15 mouse cellular contexts compared by ENCODE assay signal in genomic region chr14:48655073-48655791, GRCm38 (mm10). TPM values are rescaled to one million over a fixed set of nuclear protein-coding genes. Genes with fewer than 3 reads are reported as not detected.
DNase-seq lines count a peak whose midpoint lies in the region; ATAC-seq lines count a peak whose summit lies in the region.
"Had no signal": no experiment of that assay in that cellular context is flagged by ENCODE, and none has a peak within 500 bp of the region (broad histone marks: within the 10 kb centered on the region; RNA-seq: fewer than 3 reads in every experiment).

No protein-coding gene starts in this region.

- H3K36me3 ChIP-seq in hindbrain, embryonic 11.5 days (ENCODE audit: control insufficient read depth, insufficient read depth, low read length): no peaks in the 10 kb centered on the region
- H3K36me3 ChIP-seq in hindbrain, embryonic 16.5 days (ENCODE audit: control insufficient read depth, insufficient read depth, low read length): no peaks in the 10 kb centered on the region
- H3K36me3 ChIP-seq in intestine, embryonic 15.5 days: no peaks in the 10 kb centered on the region
- H3K36me3 ChIP-seq in midbrain, embryonic 16.5 days (ENCODE audit: control insufficient read depth, insufficient read depth, low read length): no peaks in the 10 kb centered on the region
- no peaks in the 10 kb centered on the region for H3K36me3 ChIP-seq in kidney, embryonic 16.5 days (ENCODE audit: insufficient read depth, low read length)
- H3K36me3 ChIP-seq: G1E had no signal

- no peaks in the 10 kb centered on the region; the same call in 1 of the 2 replicates for H3K4me1 ChIP-seq in hindbrain, embryonic 11.5 days (replicated peaks; ENCODE audit: control insufficient read depth, insufficient read depth, low read length)
- H3K4me1 ChIP-seq in hindbrain, embryonic 16.5 days (ENCODE audit: control insufficient read depth, insufficient read depth, low read depth, low read length): no peaks in the 10 kb centered on the region
- H3K4me1 ChIP-seq in intestine, embryonic 15.5 days (replicated peaks): no peaks in the 10 kb centered on the region
- peaks cover 11% of the 10 kb centered on the region; the same call in 1 of the 2 replicates for H3K4me1 ChIP-seq in midbrain, embryonic 16.5 days (ENCODE audit: control insufficient read depth, insufficient read depth, low read length)
- 0 out of 2 replicates have a peak, but pooled peaks cover 5% of the 10 kb centered on the region for H3K4me1 ChIP-seq in kidney, embryonic 16.5 days (ENCODE audit: insufficient read depth, low read length)

- H3K9me3 ChIP-seq in hindbrain, embryonic 11.5 days (ENCODE audit: control insufficient read depth, low read length): no peaks in the 10 kb centered on the region
- H3K9me3 ChIP-seq in hindbrain, embryonic 16.5 days (ENCODE audit: control insufficient read depth, low read length): no peaks in the 10 kb centered on the region
- H3K9me3 ChIP-seq in intestine, embryonic 15.5 days: no peaks in the 10 kb centered on the region
- H3K9me3 ChIP-seq in midbrain, embryonic 16.5 days (replicated peaks; ENCODE audit: control insufficient read depth, low read length, poor library complexity, severe bottlenecking): no peaks in the 10 kb centered on the region
- H3K9me3 ChIP-seq in kidney, embryonic 16.5 days (ENCODE audit: low read length): no peaks in the 10 kb centered on the region
- H3K9me3 ChIP-seq: G1E had no signal

- H3K27me3 ChIP-seq in hindbrain, embryonic 11.5 days (ENCODE audit: control insufficient read depth, insufficient read depth, low read length): peaks cover 95% of the 10 kb centered on the region
- H3K27me3 ChIP-seq in hindbrain, embryonic 16.5 days (replicated peaks; ENCODE audit: control insufficient read depth, insufficient read depth, low read length): peaks cover 70% of the 10 kb centered on the region
- H3K27me3 ChIP-seq in intestine, embryonic 15.5 days (replicated peaks): peaks cover 83% of the 10 kb centered on the region
- H3K27me3 ChIP-seq in midbrain, embryonic 16.5 days (ENCODE audit: control insufficient read depth, insufficient read depth, low read depth, low read length): peaks cover 41% of the 10 kb centered on the region
- H3K27me3 ChIP-seq in kidney, embryonic 16.5 days (ENCODE audit: insufficient read depth, low read length): peaks cover 99% of the 10 kb centered on the region

- no peak overlapping the region for H3K27ac ChIP-seq in hindbrain, embryonic 11.5 days (ENCODE audit: low read depth, low read length)
- H3K27ac ChIP-seq in hindbrain, embryonic 16.5 days (ENCODE audit: low read depth, low read length): no peak overlapping the region; the same call in 1 of the 2 replicates
- H3K27ac ChIP-seq in intestine, embryonic 15.5 days: no peak overlapping the region
- H3K27ac ChIP-seq in midbrain, embryonic 16.5 days (ENCODE audit: low read length): peak overlapping the region; percentile 72
- no peak overlapping the region for H3K27ac ChIP-seq in kidney, embryonic 16.5 days (ENCODE audit: low read length)
- H3K27ac ChIP-seq: liver, embryonic 14.5 days had no signal

- H3K9ac ChIP-seq in hindbrain, embryonic 11.5 days (ENCODE audit: low read depth, low read length): no peak overlapping the region
- no peak overlapping the region for H3K9ac ChIP-seq in hindbrain, embryonic 16.5 days (ENCODE audit: low read depth, low read length)
- H3K9ac ChIP-seq in intestine, embryonic 15.5 days: no peak overlapping the region
- H3K9ac ChIP-seq in midbrain, embryonic 16.5 days (ENCODE audit: low read depth, low read length): peak overlapping the region; percentile 52
- no peak overlapping the region for H3K9ac ChIP-seq in kidney, embryonic 16.5 days (replicated peaks; ENCODE audit: low read length)
- H3K9ac ChIP-seq: liver, embryonic 14.5 days had no signal

- no peak overlapping the region for H3K4me2 ChIP-seq in hindbrain, embryonic 11.5 days (replicated peaks; ENCODE audit: low read depth, low read length)
- H3K4me2 ChIP-seq in hindbrain, embryonic 16.5 days (ENCODE audit: low read length): no peak overlapping the region
- H3K4me2 ChIP-seq in intestine, embryonic 15.5 days (replicated peaks): 0 out of 2 replicates have a peak overlapping the region, but pooled peaks have one; percentile 3
- peak overlapping the region; percentile 49 for H3K4me2 ChIP-seq in midbrain, embryonic 16.5 days (ENCODE audit: low read length)
- no peak overlapping the region for H3K4me2 ChIP-seq in kidney, embryonic 16.5 days (replicated peaks; ENCODE audit: low read depth, low read length)

- ATAC-seq in hindbrain, embryonic 11.5 days (ENCODE audit: low FRiP score): no peak
- ATAC-seq in hindbrain, embryonic 16.5 days: no peak
- ATAC-seq in intestine, embryonic 15.5 days: peak; percentile 31
- peak; percentile 11; the same call in 1 of the 2 replicates for ATAC-seq in midbrain, embryonic 16.5 days
- no peak for ATAC-seq in kidney, embryonic 16.5 days (ENCODE audit: low FRiP score, low TSS enrichment)

- under 1% methylated on average over 33 of the region's 33 CpGs for WGBS in hindbrain, embryonic 11.5 days
- under 1% methylated on average over 33 of the region's 33 CpGs for WGBS in hindbrain, embryonic 16.5 days
- 1% methylated on average over 33 of the region's 33 CpGs for WGBS in intestine, embryonic 15.5 days
- 5% methylated on average over 33 of the region's 33 CpGs for WGBS in midbrain, embryonic 16.5 days
- WGBS in kidney, embryonic 16.5 days: under 1% methylated on average over 33 of the region's 33 CpGs

- H3K4me3 ChIP-seq in hindbrain, embryonic 11.5 days (ENCODE audit: low read depth, low read length): no peak overlapping the region; the same call in 1 of the 2 replicates
- H3K4me3 ChIP-seq in hindbrain, embryonic 16.5 days (ENCODE audit: low read length): no peak overlapping the region
- H3K4me3 ChIP-seq in intestine, embryonic 15.5 days (replicated peaks): no peak overlapping the region
- peak overlapping the region; percentile 20 for H3K4me3 ChIP-seq in midbrain, embryonic 16.5 days (ENCODE audit: low read depth, low read length)
- no peak overlapping the region for H3K4me3 ChIP-seq in kidney, embryonic 16.5 days (ENCODE audit: low read length)
- H3K4me3 ChIP-seq: myocyte had no signal

- DNase-seq in hindbrain, embryonic 11.5 days (ENCODE audit: low spot score): peak; percentile 64
- peak; percentile 62 for DNase-seq in embryo, embryonic 11 days
- DNase-seq in adrenal gland, adult 2 months: no peak
- DNase-seq in kidney, postnatal 14 days: no peak
- DNase-seq: kidney, postnatal 4 days; right cerebral cortex, postnatal 4 days had no signal

RNA-seq across cellular contexts. Expression of gene Otx2, which starts 18.4 kb away (rescaled TPM):
- 13.9 TPM in 2 replicates for polyA plus RNA-seq in hindbrain, embryonic 11.5 days (2014; fragmentation: Nextera tagmentation; extraction: Ambion mirVana)
- 21.0 and 26.3 TPM in 2 replicates for polyA plus RNA-seq in hindbrain, embryonic 16.5 days (2015; fragmentation: Nextera tagmentation; extraction: Ambion mirVana)
- 0.09 TPM in 1 of 2 replicates, not detected in the other for polyA plus RNA-seq in intestine, embryonic 15.5 days (2015; fragmentation: Nextera tagmentation; extraction: Ambion mirVana)
- 69.3 and 79.5 TPM in 2 replicates for polyA plus RNA-seq in midbrain, embryonic 16.5 days (2015; fragmentation: Nextera tagmentation; extraction: Ambion mirVana)
- not detected for total RNA-seq in adrenal gland, adult 2 months (2021)
- not detected in 2 replicates for polyA plus RNA-seq in adrenal gland, adult 2 months (2012; rRNA removed)
- not detected in 2 replicates for polyA plus RNA-seq in kidney, embryonic 16.5 days (2015; fragmentation: Nextera tagmentation; extraction: Ambion mirVana)
- total RNA-seq: adrenal gland, postnatal 4 days; common myeloid progenitor, adult 5-6 weeks had no signal
- polyA plus RNA-seq: G1E, myocyte had no signal

Comparison
In these comparisons a context has a peak if more than half of its experiments do, and no peak if none do; other contexts are left out.
1. ATAC-seq: peak in intestine, embryonic 15.5 days (single experiment) and midbrain, embryonic 16.5 days (single experiment); none in hindbrain, embryonic 11.5 days (single experiment), hindbrain, embryonic 16.5 days (single experiment) and kidney, embryonic 16.5 days (single experiment).
2. DNase-seq: peak in hindbrain, embryonic 11.5 days (single experiment) and embryo, embryonic 11 days (single experiment); none in adrenal gland, adult 2 months (single experiment) and kidney, postnatal 14 days (single experiment).
3. H3K4me2 ChIP-seq: peak in intestine, embryonic 15.5 days (single experiment) and midbrain, embryonic 16.5 days (single experiment); none in hindbrain, embryonic 11.5 days (single experiment), hindbrain, embryonic 16.5 days (single experiment) and kidney, embryonic 16.5 days (single experiment).
4. RNA of gene Otx2, which starts 18.4 kb away (polyA plus RNA-seq): 69.3 to 79.5 TPM in midbrain, embryonic 16.5 days, 21.0 to 26.3 TPM in hindbrain, embryonic 16.5 days and 13.9 TPM in hindbrain, embryonic 11.5 days; 0.09 TPM in intestine, embryonic 15.5 days, not detected in adrenal gland, adult 2 months and not detected in kidney, embryonic 16.5 days; every median in the first group is over 10 times any median in the second.